Mouse (Mus musculus): ENCODE results near the gene Anp32b. TPM values are rescaled to one million over a fixed set of nuclear protein-coding genes. Genes with fewer than 3 reads are reported as not detected.
A peak's percentile ranks its signal among the peaks of the same experiment; 100 is the strongest.

The Anp32b gene
- polyA plus RNA-seq, 1 experiment from 2014 or later: 387 TPM

DNA sequence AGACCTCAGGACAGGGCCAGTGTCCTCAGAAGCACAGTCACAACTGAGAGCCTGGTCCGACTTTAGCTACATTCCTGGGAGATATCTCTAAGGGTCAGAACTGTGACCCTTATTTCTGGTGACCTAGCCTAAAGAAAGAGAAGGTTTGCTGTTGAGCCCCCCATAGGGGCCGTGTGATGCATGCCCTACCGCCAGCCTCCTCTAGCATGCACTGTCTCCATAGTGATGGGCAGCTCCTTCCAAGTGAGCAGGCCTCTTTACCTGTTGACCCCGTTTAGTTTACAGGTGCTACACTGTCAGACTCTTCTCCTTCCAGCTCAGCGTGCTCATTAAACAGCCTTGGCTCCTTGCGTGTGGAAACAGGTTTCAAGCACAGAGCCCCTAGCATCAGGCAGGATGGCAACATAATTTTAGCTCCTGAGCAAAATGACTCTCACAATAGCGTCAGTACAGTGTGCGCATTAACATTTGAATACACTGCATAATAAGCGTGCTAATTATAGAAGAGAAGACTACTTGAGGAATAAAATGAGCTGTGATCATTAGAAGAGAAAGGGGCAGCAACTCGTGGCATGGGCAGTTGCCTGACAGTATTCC lies 21.7 kb upstream of the Anp32b start:
- WGBS (ENCODE audit: insufficient replicate concordance): 73% methylated on average over 10 of the region's 10 CpGs
- peak overlapping the region; percentile 53 for H3K27ac ChIP-seq (replicated peaks)
- H3K36me3 ChIP-seq (replicated peaks): no peaks in the 10 kb centered on the region
- no peak overlapping the region for H3K4me2 ChIP-seq
- no peak for ATAC-seq (ENCODE audit: insufficient read depth)
- H3K9me3 ChIP-seq (replicated peaks): no peaks in the 10 kb centered on the region
- H3K27me3 ChIP-seq: no peaks in the 10 kb centered on the region
- H3K4me3 ChIP-seq (replicated peaks): no peak overlapping the region
- no peak overlapping the region for H3K9ac ChIP-seq
- H3K4me1 ChIP-seq (replicated peaks): peaks cover 59% of the 10 kb centered on the region

DNA sequence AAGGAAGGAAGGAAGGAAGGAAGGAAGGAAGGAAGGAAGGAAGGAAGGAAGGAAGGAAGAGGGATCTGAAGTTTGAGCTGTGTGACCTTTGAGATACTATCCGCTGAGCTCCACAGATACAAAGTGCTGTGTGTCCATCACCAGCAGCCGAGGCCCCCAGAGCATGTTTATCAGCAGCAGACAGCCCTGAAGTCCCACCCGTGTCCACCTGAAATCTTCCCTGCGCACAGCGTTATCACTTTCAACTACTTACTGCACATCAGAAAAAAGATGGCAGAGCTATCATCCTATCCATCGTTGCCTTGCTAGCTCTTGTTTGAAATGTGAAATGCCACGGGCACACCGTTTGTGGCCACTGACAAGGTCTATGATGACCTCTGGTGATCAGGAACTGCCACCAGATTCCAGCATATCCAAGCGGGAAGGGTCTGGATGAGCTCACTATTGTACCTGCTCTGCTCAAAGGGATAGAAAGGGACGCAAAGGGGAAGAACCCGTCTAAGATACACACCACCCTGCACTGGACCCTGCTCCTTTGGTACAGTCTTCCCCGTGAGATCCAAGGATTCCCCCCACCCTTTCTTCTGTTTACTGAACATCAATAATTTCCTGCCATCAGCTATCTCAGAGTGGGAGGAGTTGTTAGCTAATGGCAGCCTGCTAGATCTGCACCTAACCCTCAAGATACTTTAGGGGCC lies 18.2 kb upstream of the Anp32b start:
- no peaks in the 10 kb centered on the region for H3K36me3 ChIP-seq (replicated peaks)
- peak; percentile 99 for ATAC-seq (ENCODE audit: insufficient read depth)
- peak overlapping the region; percentile 64 for H3K9ac ChIP-seq
- H3K9me3 ChIP-seq (replicated peaks): no peaks in the 10 kb centered on the region
- H3K27ac ChIP-seq (replicated peaks): peak overlapping the region; percentile 97
- peaks cover 75% of the 10 kb centered on the region for H3K4me1 ChIP-seq (replicated peaks)
- H3K4me3 ChIP-seq (replicated peaks): peak overlapping the region; percentile 32
- 28% methylated on average over 12 of the region's 12 CpGs for WGBS (ENCODE audit: insufficient replicate concordance)
- H3K27me3 ChIP-seq: no peaks in the 10 kb centered on the region
- peak overlapping the region; percentile 71 for H3K4me2 ChIP-seq

DNA sequence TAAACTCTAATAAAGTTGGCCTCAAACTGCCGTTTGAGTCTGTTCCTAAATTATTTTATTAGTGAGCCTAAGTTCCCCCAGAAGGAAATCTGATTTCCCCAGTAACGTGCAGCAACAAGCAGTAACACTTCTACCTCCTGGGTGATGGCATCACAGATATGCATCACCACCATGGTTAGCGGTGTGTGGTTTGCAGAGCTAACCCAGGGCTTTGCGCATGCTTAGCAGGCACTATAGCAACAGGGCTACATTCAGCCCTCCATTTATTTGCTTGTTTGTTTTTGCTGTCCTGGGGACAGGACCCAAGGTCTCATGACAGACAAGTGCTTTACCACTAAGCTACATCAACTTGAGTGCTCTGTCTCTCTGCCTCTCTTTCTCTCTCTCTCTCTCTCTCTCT lies 8.2 kb upstream of the Anp32b start:
- no peak overlapping the region for H3K9ac ChIP-seq
- peak overlapping the region; percentile 39; the same call in 1 of the 2 replicates for H3K27ac ChIP-seq (replicated peaks)
- no peak overlapping the region for H3K4me3 ChIP-seq (replicated peaks)
- H3K4me2 ChIP-seq: no peak overlapping the region
- H3K36me3 ChIP-seq (replicated peaks): no peaks in the 10 kb centered on the region
- peaks cover 36% of the 10 kb centered on the region for H3K4me1 ChIP-seq (replicated peaks)
- WGBS (ENCODE audit: insufficient replicate concordance): 51% methylated on average over 4 of the region's 4 CpGs
- no peaks in the 10 kb centered on the region for H3K27me3 ChIP-seq
- H3K9me3 ChIP-seq (replicated peaks): no peaks in the 10 kb centered on the region
- no peak for ATAC-seq (ENCODE audit: insufficient read depth)

- ATAC-seq (ENCODE audit: insufficient read depth): no peak
These were observed 5.3 kb upstream of the Anp32b start for GRCm38 (mm10) chr4:46445237-46445945.

GRCm38 (mm10) chr4:46447461-46447860 lies 3.2 kb upstream of the Anp32b start:
- Histone ChIP-seq H3K4me3 (replicated peaks) (no peak overlapping the region), H3K4me1 (replicated peaks) (peaks cover 61% of the 10 kb centered on the region), H3K36me3 (replicated peaks) (no peaks in the 10 kb centered on the region; the same call in 1 of the 2 replicates), H3K9ac (0 out of 2 replicates have a peak overlapping the region, but pooled peaks have one; percentile 48), H3K4me2 (no peak overlapping the region), H3K27ac (replicated peaks) (peak overlapping the region; percentile 98), H3K27me3 (no peaks in the 10 kb centered on the region), H3K9me3 (replicated peaks) (no peaks in the 10 kb centered on the region)
- ATAC-seq (ENCODE audit: insufficient read depth): no peak
- 37% methylated on average over 1 of the region's 1 CpGs for WGBS (ENCODE audit: insufficient replicate concordance)

More at GRCm38 (mm10) chr4:46445237-46445945, 5.3 kb upstream of the Anp32b start:
- no peaks in the 10 kb centered on the region for H3K27me3 ChIP-seq
- no peak overlapping the region for H3K4me3 ChIP-seq (replicated peaks)
- peaks cover 60% of the 10 kb centered on the region for H3K4me1 ChIP-seq (replicated peaks)
- H3K9ac ChIP-seq: no peak overlapping the region
- H3K27ac ChIP-seq (replicated peaks): peak overlapping the region; percentile 98
- WGBS (ENCODE audit: insufficient replicate concordance): 77% methylated on average over 9 of the region's 9 CpGs
- H3K36me3 ChIP-seq (replicated peaks): no peaks in the 10 kb centered on the region
- no peak overlapping the region for H3K4me2 ChIP-seq
- H3K9me3 ChIP-seq (replicated peaks): no peaks in the 10 kb centered on the region

DNA sequence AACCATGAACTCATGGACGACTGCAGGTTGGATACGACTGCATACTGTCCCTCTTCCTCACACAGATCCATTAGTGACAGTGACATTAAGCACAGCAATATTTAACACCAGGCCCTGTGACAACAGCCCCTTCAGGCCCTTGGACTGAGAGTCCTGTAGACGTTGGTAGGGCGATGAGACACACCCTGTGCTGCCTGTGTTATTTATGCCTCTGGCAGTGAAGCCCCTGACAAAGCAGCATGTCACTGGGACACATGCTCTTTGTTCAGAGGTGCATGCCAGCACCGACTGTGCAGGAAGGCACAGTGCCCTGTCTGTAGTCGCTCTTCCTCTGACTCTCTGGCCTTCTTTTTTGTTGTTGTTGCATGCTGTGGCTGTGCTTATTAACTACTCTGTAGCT lies 1.8 kb upstream of the Anp32b start:
- no peaks in the 10 kb centered on the region for H3K9me3 ChIP-seq (replicated peaks)
- H3K4me2 ChIP-seq: peak overlapping the region; percentile 90
- H3K27me3 ChIP-seq: no peaks in the 10 kb centered on the region
- peaks cover 10% of the 10 kb centered on the region; the same call in 1 of the 2 replicates for H3K36me3 ChIP-seq (replicated peaks)
- H3K4me3 ChIP-seq (replicated peaks): no peak overlapping the region
- ATAC-seq (ENCODE audit: insufficient read depth): no peak
- H3K27ac ChIP-seq (replicated peaks): peak overlapping the region; percentile 98
- peak overlapping the region; percentile 48 for H3K9ac ChIP-seq
- 23% methylated on average over 6 of the region's 6 CpGs for WGBS (ENCODE audit: insufficient replicate concordance)
- H3K4me1 ChIP-seq (replicated peaks): peaks cover 64% of the 10 kb centered on the region

GRCm38 (mm10) chr4:46450020-46450518 lies 633 bp upstream of the Anp32b start:
- H3K27me3 ChIP-seq: no peaks in the 10 kb centered on the region
- H3K9ac ChIP-seq: peak overlapping the region; percentile 98
- 21% methylated on average over 7 of the region's 7 CpGs for WGBS (ENCODE audit: insufficient replicate concordance)
- peak overlapping the region; percentile 90 for H3K4me2 ChIP-seq
- H3K27ac ChIP-seq (replicated peaks): peak overlapping the region; percentile 98
- no peak for ATAC-seq (ENCODE audit: insufficient read depth)
- peaks cover 18% of the 10 kb centered on the region; the same call in 1 of the 2 replicates for H3K36me3 ChIP-seq (replicated peaks)
- peak overlapping the region; percentile 92 for H3K4me3 ChIP-seq (replicated peaks)
- peaks cover 72% of the 10 kb centered on the region for H3K4me1 ChIP-seq (replicated peaks)
- H3K9me3 ChIP-seq (replicated peaks): no peaks in the 10 kb centered on the region

DNA sequence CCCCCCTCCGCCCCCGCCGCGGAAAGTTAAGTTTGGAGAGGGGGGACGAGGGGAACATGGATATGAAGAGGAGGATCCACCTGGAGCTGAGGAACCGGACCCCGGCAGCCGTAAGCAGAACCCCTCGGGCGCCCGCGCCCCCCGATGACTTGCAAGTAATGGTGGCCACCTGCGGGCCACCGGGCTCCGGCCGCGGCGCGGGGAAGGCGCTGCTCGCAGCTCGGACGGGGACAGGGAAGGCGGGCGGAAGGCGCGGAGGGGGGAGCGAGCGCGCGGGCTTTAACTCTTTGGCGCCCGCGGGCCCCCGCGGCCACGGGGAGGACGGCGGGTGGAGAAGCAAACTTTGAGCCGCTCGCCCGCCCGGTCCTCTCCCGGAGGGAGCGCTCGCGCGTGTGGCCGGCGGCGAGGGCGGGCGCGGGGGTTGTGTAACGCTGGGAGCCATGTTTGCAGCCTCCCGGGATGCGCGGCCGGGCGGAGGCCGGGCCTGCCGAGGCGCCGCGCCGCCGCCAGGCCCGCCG lies 597 bp downstream of the Anp32b start:
- Histone ChIP-seq H3K36me3 (replicated peaks) (peaks cover 30% of the 10 kb centered on the region), H3K4me1 (replicated peaks) (peaks cover 75% of the 10 kb centered on the region)
- peak; percentile 26 for ATAC-seq (ENCODE audit: insufficient read depth)

GRCm38 (mm10) chr4:46451758-46452480 lies 1.2 kb downstream of the Anp32b start:
- peak overlapping the region; percentile 90 for H3K4me2 ChIP-seq
- H3K36me3 ChIP-seq (replicated peaks): peaks cover 36% of the 10 kb centered on the region
- peak; percentile 6 for ATAC-seq (ENCODE audit: insufficient read depth)
- H3K9ac ChIP-seq: peak overlapping the region; percentile 98
- H3K4me3 ChIP-seq (replicated peaks): peak overlapping the region; percentile 92
- peak overlapping the region; percentile 98 for H3K27ac ChIP-seq (replicated peaks)
- no peaks in the 10 kb centered on the region for H3K9me3 ChIP-seq (replicated peaks)
- H3K27me3 ChIP-seq: no peaks in the 10 kb centered on the region
- under 1% methylated on average over 88 of the region's 111 CpGs for WGBS (ENCODE audit: insufficient replicate concordance)
- H3K4me1 ChIP-seq (replicated peaks): peaks cover 77% of the 10 kb centered on the region

More for the DNA sequence above, 597 bp downstream of the Anp32b start:
- Histone ChIP-seq H3K4me3 (replicated peaks) (peak overlapping the region; percentile 92), H3K4me2 (peak overlapping the region; percentile 90), H3K9ac (peak overlapping the region; percentile 98), H3K9me3 (replicated peaks) (no peaks in the 10 kb centered on the region), H3K27me3 (no peaks in the 10 kb centered on the region), H3K27ac (replicated peaks) (peak overlapping the region; percentile 98)
- under 1% methylated on average over 55 of the region's 70 CpGs for WGBS (ENCODE audit: insufficient replicate concordance)

DNA sequence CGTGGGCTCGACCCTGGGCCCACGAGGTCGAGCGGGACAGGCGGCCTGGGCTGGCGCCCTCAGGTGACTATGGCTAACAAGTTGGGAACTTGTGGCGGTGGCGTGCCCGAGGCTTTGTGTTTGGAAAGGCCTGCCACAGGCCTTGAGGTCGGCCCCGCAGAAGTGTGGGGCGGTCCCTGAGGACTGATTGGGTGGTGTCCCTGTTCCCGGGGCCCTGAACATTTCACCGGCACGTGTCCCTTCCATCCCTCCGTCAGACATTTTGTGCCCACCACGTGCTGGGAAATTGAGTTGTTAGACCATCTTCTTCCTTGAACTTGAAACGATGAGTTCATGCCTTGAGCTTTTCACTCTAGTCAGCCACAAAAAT lies 1.8 kb downstream of the Anp32b start:
- H3K4me3 ChIP-seq (replicated peaks): peak overlapping the region; percentile 92
- under 1% methylated on average over 19 of the region's 19 CpGs for WGBS (ENCODE audit: insufficient replicate concordance)
- peak; percentile 29 for ATAC-seq (ENCODE audit: insufficient read depth)
- no peaks in the 10 kb centered on the region for H3K9me3 ChIP-seq (replicated peaks)
- H3K27me3 ChIP-seq: no peaks in the 10 kb centered on the region
- peak overlapping the region; percentile 98 for H3K27ac ChIP-seq (replicated peaks)
- H3K9ac ChIP-seq: peak overlapping the region; percentile 98
- H3K4me2 ChIP-seq: peak overlapping the region; percentile 90
- H3K4me1 ChIP-seq (replicated peaks): peaks cover 77% of the 10 kb centered on the region
- peaks cover 42% of the 10 kb centered on the region for H3K36me3 ChIP-seq (replicated peaks)
